Mouse (Mus musculus) Muller cell, postnatal 12 days (primary cell): ENCODE data around the gene Prl8a6.

Source experiments
- DNase-seq: peaks from one replicate; pipeline ENCODE4 v3.0.0-alpha.2; 2015; ENCODE audit errors: inconsistent ontology term

The Prl8a6 gene

GRCm38 (mm10) chr13:27438588-27438987 lies at the start of gene Prl8a6:
Prl8a6 (minus strand) TSS chr13:27438688.
- DNase-seq, result no peak

- no peak for DNase-seq
These were observed 5.3 kb downstream of the Prl8a6 start for GRCm38 (mm10) chr13:27433159-27433558.

GRCm38 (mm10) chr13:27413640-27414039 lies 24.8 kb downstream of the Prl8a6 start:
- DNase-seq, result no peak

GRCm38 (mm10) chr13:27399061-27399724 lies 39.3 kb downstream of the Prl8a6 start:
- DNase-seq, result peak; percentile 2

GRCm38 (mm10) chr13:27390746-27391145 lies 47.7 kb downstream of the Prl8a6 start, which contains the start of gene Prl2b1:
Prl2b1 (minus strand) TSS chr13:27390846.
- no peak for DNase-seq
